Mouse (Mus musculus) liver, adult 2 months (tissue): Measurements from ENCODE around the gene Rbbp4.

ENCODE experiments used
- CTCF ChIP-seq: fragments of 200-500 bp; IDR thresholded peaks from 2 replicates; pipeline ENCODE4 v1.5.1; 2011; ENCODE audit warnings: low read depth, low read length, control low read depth
- POLR2A ChIP-seq: fragments of 200-500 bp; IDR thresholded peaks from 2 replicates; pipeline ENCODE4 v1.6.1; 2011; ENCODE audit warnings: low read length, control low read depth; ENCODE audit not compliant: insufficient read depth; ENCODE audit errors: extremely low read depth

GRCm38 (mm10) chr4:129346481-129347154 lies 11.4 kb upstream of the Rbbp4 start:
- TF ChIP-seq CTCF (no peak), POLR2A (no peak)
